Mouse (Mus musculus) A20 (cell line): ENCODE measurements at regions not wholly inside any gene's neighbourhood (a gene's known extent, or its start where the extent isn't known, plus 50 kb on each side); places are given as distances from the start of the nearest gene placed in this dataset.

ENCODE experiments used
- DNase-seq: peaks from one replicate; pipeline ENCODE4 v3.0.0-alpha.2; 2011; ENCODE audit warnings: low read depth, low spot score

- no peak for DNase-seq
Observed at GRCm38 (mm10) chrX:39189417-39189816, 156.7 kb upstream of the Cypt15 start.

GRCm38 (mm10) chrX:39229683-39230082 lies 116.4 kb upstream of the Cypt15 start:
- DNase-seq = no peak

- peak; percentile 24 for DNase-seq
Observed at GRCm38 (mm10) chrX:39250148-39250725, 95.8 kb upstream of the Cypt15 start.
